Mouse (Mus musculus): ENCODE measurements around the gene Prkca.
A peak's percentile ranks its signal among the peaks of the same experiment; 100 is the strongest.

- TF ChIP-seq HCFC1 (IDR thresholded peaks at IDR 0.05; ENCODE audit: borderline replicate concordance, insufficient read depth, low read length) (no peak), ZC3H11A (IDR thresholded peaks at IDR 0.05; ENCODE audit: borderline replicate concordance, low read depth, low read length) (peak; percentile 18; the same call in 1 of the 2 replicates), ZNF384 (IDR thresholded peaks at IDR 0.05; ENCODE audit: low read depth, low read length) (no peak), MAFK (IDR thresholded peaks at IDR 0.05; ENCODE audit: insufficient read depth, low read depth, low read length) (no peak), CHD2 (IDR thresholded peaks at IDR 0.05; ENCODE audit: low read depth, low read length) (no peak)
Measured at GRCm38 (mm10) chr11:108212638-108213037, 131.1 kb downstream of the Prkca start.
